9 mouse cellular contexts compared by ENCODE assay signal in the genomic region with DNA sequence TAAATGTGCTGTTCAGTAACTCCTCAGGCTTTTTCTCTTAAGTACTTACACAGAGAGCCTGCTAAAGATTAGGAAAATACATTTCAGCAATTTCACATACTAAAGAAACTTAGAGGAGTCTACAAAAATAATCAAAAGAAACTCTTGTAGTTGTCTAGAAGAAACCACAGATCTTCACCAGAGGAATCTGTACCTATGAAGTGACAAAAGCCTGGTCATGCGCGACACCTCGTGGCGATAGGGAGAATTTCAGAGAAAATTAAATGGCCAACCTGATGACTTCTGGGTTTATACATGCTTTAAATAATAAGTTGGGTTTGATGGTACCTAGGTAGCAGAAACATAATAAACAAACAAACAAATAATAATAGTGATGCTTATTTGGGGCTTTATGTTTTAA.
DNase-seq lines count a peak whose midpoint lies in the region; ATAC-seq and TF ChIP-seq lines count a peak whose summit lies in the region.
"Had no signal": no experiment of that assay in that cellular context is flagged by ENCODE, and none has a peak within 500 bp of the region (broad histone marks: within the 10 kb centered on the region; RNA-seq: fewer than 3 reads in every experiment).

No protein-coding gene starts in this region.

- DNase-seq in ovary, adult 18-20 months (ENCODE audit: low spot score) = peak; percentile 3
- DNase-seq in ovary, postnatal 10 days (ENCODE audit: low spot score) = no peak
- peak; percentile 61 for DNase-seq in adrenal gland, postnatal 14 days
- peak; percentile 68 for DNase-seq in embryonic facial prominence, embryonic 14.5 days (ENCODE audit: low spot score)
- peak; percentile 79 for DNase-seq in hindbrain, postnatal 0 days (ENCODE audit: low spot score)
- peak; percentile 7 to 32 for DNase-seq in left cerebral cortex, adult 8-10 months (ENCODE audit: low spot score in 2 of 2)
- DNase-seq in naive thymus-derived CD4-positive, alpha-beta T cell, adult 2 months (ENCODE audit: low read depth) = peak; percentile 34

- no peaks in the 10 kb centered on the region for H3K27me3 ChIP-seq in embryonic facial prominence, embryonic 14.5 days (replicated peaks; ENCODE audit: control insufficient read depth, insufficient read depth, low read length)
- no peaks in the 10 kb centered on the region for H3K27me3 ChIP-seq in hindbrain, postnatal 0 days (ENCODE audit: insufficient read depth, low read length)
- H3K27me3 ChIP-seq: heart, embryonic 13.5 days had no signal

- no peak for ATAC-seq in embryonic facial prominence, embryonic 14.5 days (ENCODE audit: low read depth)
- peak; percentile 63 for ATAC-seq in hindbrain, postnatal 0 days
- ATAC-seq in monocyte, adult 5-6 weeks (replicated peaks; ENCODE audit: insufficient number of reproducible peaks, low FRiP score, low TSS enrichment, poor library complexity, severe bottlenecking) = no peak

- no peak overlapping the region for H3K4me3 ChIP-seq in embryonic facial prominence, embryonic 14.5 days (ENCODE audit: low read depth, low read length)
- H3K4me3 ChIP-seq in hindbrain, postnatal 0 days (ENCODE audit: low read length) = no peak overlapping the region
- H3K4me3 ChIP-seq: heart, embryonic 13.5 days had no signal

- WGBS in embryonic facial prominence, embryonic 14.5 days = 0% methylated on average over 4 of the region's 4 CpGs
- WGBS in hindbrain, postnatal 0 days = under 1% methylated on average over 4 of the region's 4 CpGs

- H3K27ac ChIP-seq in embryonic facial prominence, embryonic 14.5 days (replicated peaks; ENCODE audit: low read depth, low read length) = no peak overlapping the region
- H3K27ac ChIP-seq in hindbrain, postnatal 0 days = no peak overlapping the region
- H3K27ac ChIP-seq: heart, embryonic 13.5 days had no signal

- TF ChIP-seq CTCF in hindbrain, postnatal 0 days (IDR thresholded peaks at IDR 0.05; ENCODE audit: low read depth) = peak; percentile 82

- H3K9ac ChIP-seq in embryonic facial prominence, embryonic 14.5 days (ENCODE audit: low read depth, low read length) = no peak overlapping the region
- no peak overlapping the region for H3K9ac ChIP-seq in hindbrain, postnatal 0 days (replicated peaks; ENCODE audit: low read length)
- H3K9ac ChIP-seq: heart, embryonic 13.5 days had no signal

- no peaks in the 10 kb centered on the region for H3K36me3 ChIP-seq in embryonic facial prominence, embryonic 14.5 days (ENCODE audit: control insufficient read depth, insufficient read depth, low read length)
- no peaks in the 10 kb centered on the region for H3K36me3 ChIP-seq in hindbrain, postnatal 0 days (ENCODE audit: insufficient read depth, low read length)
- H3K36me3 ChIP-seq: heart, embryonic 13.5 days had no signal

- H3K9me3 ChIP-seq in embryonic facial prominence, embryonic 14.5 days (ENCODE audit: control insufficient read depth, low read length) = no peaks in the 10 kb centered on the region
- H3K9me3 ChIP-seq in hindbrain, postnatal 0 days (ENCODE audit: low read length) = no peaks in the 10 kb centered on the region
- H3K9me3 ChIP-seq: heart, embryonic 13.5 days had no signal

- H3K4me1 ChIP-seq in embryonic facial prominence, embryonic 14.5 days (ENCODE audit: control insufficient read depth, insufficient read depth, low read length) = no peaks in the 10 kb centered on the region
- H3K4me1 ChIP-seq in hindbrain, postnatal 0 days (ENCODE audit: insufficient read depth, low read length) = no peaks in the 10 kb centered on the region
- H3K4me1 ChIP-seq: heart, embryonic 13.5 days had no signal

- no peak overlapping the region for H3K4me2 ChIP-seq in embryonic facial prominence, embryonic 14.5 days (ENCODE audit: low read depth, low read length)
- no peak overlapping the region for H3K4me2 ChIP-seq in hindbrain, postnatal 0 days (ENCODE audit: low read depth, low read length)
- H3K4me2 ChIP-seq: heart, embryonic 13.5 days had no signal
